Mouse (Mus musculus): Measurements from ENCODE around the gene Mpeg1.

GRCm38 (mm10) chr19:12500881-12501311 is 40.3 kb downstream of the Mpeg1 start:
- TF ChIP-seq CTCF (IDR thresholded peaks at IDR 0.05; ENCODE audit: control insufficient read depth, insufficient read depth, insufficient read length) (no peak), USF1 (IDR thresholded peaks at IDR 0.05; ENCODE audit: low read depth) (no peak), MAX (IDR thresholded peaks at IDR 0.05) (no peak), FOSL1 (IDR thresholded peaks at IDR 0.05; ENCODE audit: insufficient read depth, low read length, poor library complexity, severe bottlenecking) (no peak)
